Mouse (Mus musculus) ES-E14 (cell line): ENCODE data around the gene Fam213a. TPM values are rescaled to one million over a fixed set of nuclear protein-coding genes. Genes with fewer than 3 reads are reported as not detected.

ENCODE experiments used
- DNase-seq: peaks from one replicate; pipeline ENCODE4 v3.0.0-alpha.2; 2013; ENCODE audit warnings: low read depth, low spot score
- H3K27ac ChIP-seq: 2 replicates; pipeline ENCODE4 v1.5.1; 2012; ENCODE audit warnings: low read depth, mild to moderate bottlenecking, low read length, moderate library complexity, mixed read lengths; ENCODE audit not compliant: poor library complexity, insufficient read depth, severe bottlenecking
- H3K36me3 ChIP-seq: 2 replicates; pipeline ENCODE4 v1.6.1; 2012; ENCODE audit warnings: mild to moderate bottlenecking, low read length, moderate library complexity, mixed read lengths; ENCODE audit not compliant: control insufficient read depth, poor library complexity, insufficient read depth, severe bottlenecking
- H3K4me1 ChIP-seq, 2 experiments: fragments of 150-350 bp in 1 of 2; sonication (generic) in 1 of 2; 2 replicates each; pipeline ENCODE4 v1.6.1; 2012; ENCODE audit warnings: low read length in 2 of 2, mild to moderate bottlenecking in 1 of 2, mixed read lengths in 1 of 2; ENCODE audit not compliant: control insufficient read depth in 2 of 2, insufficient read depth in 2 of 2, poor library complexity in 1 of 2
- H3K4me3 ChIP-seq, 2 experiments: fragments of 150-350 bp in 1 of 2; sonication (generic) in 1 of 2; 2 replicates each; pipeline ENCODE4 v1.5.1; 2012; ENCODE audit warnings: low read length in 2 of 2, low read depth in 1 of 2, mild to moderate bottlenecking in 1 of 2, mixed read lengths in 1 of 2; ENCODE audit not compliant: insufficient read depth in 1 of 2, poor library complexity in 1 of 2, severe bottlenecking in 1 of 2
- H3K9ac ChIP-seq: 2 replicates; pipeline ENCODE4 v1.6.1; 2012; ENCODE audit warnings: low read depth, mild to moderate bottlenecking, low read length, mixed read lengths; ENCODE audit not compliant: poor library complexity, insufficient read depth, severe bottlenecking
- H3K9me3 ChIP-seq: fragments of 150-350 bp; sonication (generic); 2 replicates; pipeline ENCODE4 v1.6.1; 2012; ENCODE audit warnings: low read depth, mild to moderate bottlenecking, low read length; ENCODE audit not compliant: control insufficient read depth, insufficient read depth
- CHD2 ChIP-seq: IDR thresholded peaks from 2 replicates; pipeline ENCODE4 v1.6.1; 2014; ENCODE audit warnings: mild to moderate bottlenecking, low read depth, low read length, inconsistent platforms
- HCFC1 ChIP-seq: IDR thresholded peaks from 2 replicates; pipeline ENCODE4 v1.6.1; 2012; ENCODE audit warnings: low read length, inconsistent platforms, borderline replicate concordance; ENCODE audit not compliant: insufficient read depth
- MAFK ChIP-seq: IDR thresholded peaks from 2 replicates; pipeline ENCODE4 v1.6.1; 2014; ENCODE audit warnings: mild to moderate bottlenecking, low read depth, low read length, inconsistent platforms; ENCODE audit not compliant: insufficient read depth
- ZC3H11A ChIP-seq: IDR thresholded peaks from 2 replicates; pipeline ENCODE4 v1.6.1; 2012; ENCODE audit warnings: low read depth, mild to moderate bottlenecking, inconsistent platforms, low read length, borderline replicate concordance
- ZNF384 ChIP-seq: IDR thresholded peaks from 2 replicates; pipeline ENCODE4 v1.6.1; 2012; ENCODE audit warnings: low read depth, low read length, inconsistent platforms
- in situ Hi-C, 2 experiments: fragments of 600-800 bp; cut with MboI; formaldehyde crosslinking; loops; one replicate each; pipeline ENCODE4 v1.15.1; 2025; ENCODE audit warnings: low sequenced_read_pairs in 2 of 2, inconsistent platforms in 1 of 2; ENCODE audit not compliant: unreplicated experiment in 2 of 2
- total RNA-seq: library from RNA; depleted of rRNA; stranded (reverse); fragments of 300-350 nt; gene quantifications from 2 replicates; pipeline ENCODE4 v1.2.3, GENCODE M21; 2012

The Fam213a gene
- total RNA-seq, 1 experiment, result 13.6 TPM

DNA sequence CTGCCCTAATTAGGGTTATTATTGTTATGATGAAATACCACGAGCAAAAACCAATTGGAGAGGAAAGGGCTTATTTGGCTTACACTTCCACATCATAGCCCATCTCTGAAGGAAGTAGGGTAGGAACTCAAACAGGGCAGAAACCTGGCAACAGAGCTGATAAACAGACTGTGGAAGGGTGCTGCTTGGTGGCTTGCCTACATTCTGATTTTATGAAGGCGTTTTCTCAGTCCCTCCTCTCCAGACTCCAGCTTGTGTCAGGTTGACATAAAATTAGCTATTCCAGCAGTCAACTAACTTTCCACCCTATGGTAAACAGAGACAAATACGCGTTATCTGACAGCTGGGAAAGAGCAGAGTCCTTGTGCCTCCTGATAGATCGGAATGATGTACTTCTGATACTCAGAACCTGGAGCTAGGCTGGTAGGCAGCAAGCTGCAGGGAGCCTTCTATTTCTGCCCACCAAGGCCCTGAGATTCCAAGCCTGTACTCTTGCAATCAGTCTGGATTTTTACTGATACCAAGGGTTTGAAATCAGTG, 1.2 kb upstream of the Fam213a start:
- Histone ChIP-seq H3K36me3 (no peaks in the 10 kb centered on the region), H3K9me3 (no peaks in the 10 kb centered on the region), H3K4me1 (peaks cover 0 to 4% of the 10 kb centered on the region in 2 experiments; a peak in 1 of 4 replicates), H3K9ac (no peak overlapping the region), H3K27ac (no peak overlapping the region), H3K4me3 (no peak overlapping the region)
- no peak for DNase-seq
- in situ Hi-C loops, result no loop called here
- TF ChIP-seq ZC3H11A, result no peak
- no peak for TF ChIP-seq CHD2
- no peak for TF ChIP-seq ZNF384
- no peak for TF ChIP-seq MAFK
- no peak for TF ChIP-seq HCFC1

- Histone ChIP-seq H3K27ac (no peak overlapping the region), H3K4me1 (peaks cover 0 to 4% of the 10 kb centered on the region in 2 experiments; a peak in 1 of 4 replicates), H3K36me3 (no peaks in the 10 kb centered on the region), H3K9me3 (no peaks in the 10 kb centered on the region), H3K9ac (peak overlapping the region; percentile 72), H3K4me3 (peak overlapping the region; percentile 62 to 65)
- no peak for TF ChIP-seq HCFC1
- no peak for TF ChIP-seq ZNF384
- no peak for TF ChIP-seq MAFK
- TF ChIP-seq ZC3H11A, result no peak
- no peak for TF ChIP-seq CHD2
- in situ Hi-C loops, result no loop called here
- no peak for DNase-seq
Observed at GRCm38 (mm10) chr14:41013143-41013542, 445 bp downstream of the Fam213a start.

- H3K9ac ChIP-seq, result no peak overlapping the region
- H3K27ac ChIP-seq, result no peak overlapping the region
- H3K36me3 ChIP-seq, result no peaks in the 10 kb centered on the region
- no peaks in the 10 kb centered on the region for H3K9me3 ChIP-seq
- in situ Hi-C loops, result no loop called here
- H3K4me1 ChIP-seq, result peaks cover 0 to 4% of the 10 kb centered on the region in 2 experiments; a peak in 1 of 4 replicates
- DNase-seq, result no peak
- no peak for TF ChIP-seq MAFK
- no peak for TF ChIP-seq CHD2
- no peak for TF ChIP-seq ZC3H11A
- no peak for TF ChIP-seq ZNF384
- TF ChIP-seq HCFC1, result no peak
- no peak overlapping the region for H3K4me3 ChIP-seq
Observed at GRCm38 (mm10) chr14:41011916-41012315, 1.7 kb downstream of the Fam213a start.

- no peaks in the 10 kb centered on the region for H3K9me3 ChIP-seq
- in situ Hi-C loops, result no loop called here
- H3K36me3 ChIP-seq, result no peaks in the 10 kb centered on the region
- H3K9ac ChIP-seq, result no peak overlapping the region
- H3K27ac ChIP-seq, result no peak overlapping the region
- DNase-seq, result no peak
- no peak for TF ChIP-seq HCFC1
- TF ChIP-seq CHD2, result no peak
- no peak for TF ChIP-seq ZC3H11A
- TF ChIP-seq MAFK, result no peak
- TF ChIP-seq ZNF384, result no peak
- peaks cover 0 to 9% of the 10 kb centered on the region in 2 experiments; a peak in 1 of 4 replicates for H3K4me1 ChIP-seq
- H3K4me3 ChIP-seq, result no peak overlapping the region
Observed at GRCm38 (mm10) chr14:41008138-41008537, 5.5 kb downstream of the Fam213a start.
